Mouse (Mus musculus): ENCODE measurements around the gene Glrx3. TPM values are rescaled to one million over a fixed set of nuclear protein-coding genes. Genes with fewer than 3 reads are reported as not detected.

The Glrx3 gene
- 110 and 113 TPM in 2 replicates for polyA plus RNA-seq (2015; fragmentation: Nextera tagmentation; extraction: Ambion mirVana)

GRCm38 (mm10) chr7:137437440-137438178, at the start of gene Glrx3:
Glrx3 (plus strand) TSS chr7:137437614.
- peak; percentile 98 for DNase-seq (ENCODE audit: low spot score)
- Histone ChIP-seq H3K4me1 (ENCODE audit: insufficient read depth, low read depth, low read length) (0 out of 2 replicates have a peak, but pooled peaks cover 8% of the 10 kb centered on the region), H3K4me3 (ENCODE audit: low read depth, low read length) (peak within 1 kb of the TSS; percentile 87), H3K4me2 (replicated peaks; ENCODE audit: low read depth, low read length) (peak within 1 kb of the TSS; percentile 89), H3K9me3 (ENCODE audit: low read length) (no peaks in the 10 kb centered on the region), H3K36me3 (ENCODE audit: insufficient read depth, low read length) (no peaks in the 10 kb centered on the region), H3K27me3 (replicated peaks; ENCODE audit: insufficient read depth, low read length) (no peaks in the 10 kb centered on the region), H3K9ac (replicated peaks; ENCODE audit: low read depth) (peak within 1 kb of the TSS; percentile 76), H3K27ac (ENCODE audit: low read length) (peak within 1 kb of the TSS; percentile 77)
- under 1% methylated on average over 59 of the region's 69 CpGs for WGBS
- ATAC-seq: peak; percentile 99
- TF ChIP-seq CTCF (IDR thresholded peaks at IDR 0.05): peak; percentile 18; the same call in 1 of the 2 replicates
- TF ChIP-seq EP300 (IDR thresholded peaks at IDR 0.05): no peak

GRCm38 (mm10) chr7:137387863-137388262, 49.6 kb upstream of the Glrx3 start:
- Histone ChIP-seq H3K4me2 (replicated peaks; ENCODE audit: low read depth, low read length) (no peak overlapping the region), H3K9me3 (ENCODE audit: low read length) (no peaks in the 10 kb centered on the region), H3K4me3 (ENCODE audit: low read depth, low read length) (no peak overlapping the region), H3K27ac (ENCODE audit: low read length) (no peak overlapping the region), H3K27me3 (replicated peaks; ENCODE audit: insufficient read depth, low read length) (no peaks in the 10 kb centered on the region), H3K36me3 (ENCODE audit: insufficient read depth, low read length) (no peaks in the 10 kb centered on the region), H3K4me1 (ENCODE audit: insufficient read depth, low read depth, low read length) (no peaks in the 10 kb centered on the region), H3K9ac (replicated peaks; ENCODE audit: low read depth) (no peak overlapping the region)
- TF ChIP-seq EP300 (IDR thresholded peaks at IDR 0.05) (no peak), CTCF (IDR thresholded peaks at IDR 0.05) (no peak)
- DNase-seq (ENCODE audit: low spot score) (no peak), ATAC-seq (no peak)
- 92% methylated on average over 5 of the region's 5 CpGs for WGBS

- Histone ChIP-seq H3K36me3 (ENCODE audit: insufficient read depth, low read length) (no peaks in the 10 kb centered on the region), H3K4me2 (replicated peaks; ENCODE audit: low read depth, low read length) (no peak overlapping the region), H3K4me1 (ENCODE audit: insufficient read depth, low read depth, low read length) (no peaks in the 10 kb centered on the region), H3K9me3 (ENCODE audit: low read length) (no peaks in the 10 kb centered on the region), H3K27me3 (replicated peaks; ENCODE audit: insufficient read depth, low read length) (no peaks in the 10 kb centered on the region), H3K9ac (replicated peaks; ENCODE audit: low read depth) (no peak overlapping the region), H3K4me3 (ENCODE audit: low read depth, low read length) (no peak overlapping the region), H3K27ac (ENCODE audit: low read length) (no peak overlapping the region)
- peak; percentile 71 for DNase-seq (ENCODE audit: low spot score)
- 51% methylated on average over 4 of the region's 4 CpGs for WGBS
- TF ChIP-seq EP300 (IDR thresholded peaks at IDR 0.05): no peak
- TF ChIP-seq CTCF (IDR thresholded peaks at IDR 0.05): no peak
- peak; percentile 76 for ATAC-seq
These were observed 42.0 kb upstream of the Glrx3 start for GRCm38 (mm10) chr7:137395421-137395820.

- ATAC-seq: no peak
- no peaks in the 10 kb centered on the region for H3K27me3 ChIP-seq (replicated peaks; ENCODE audit: insufficient read depth, low read length)
- no peak for DNase-seq (ENCODE audit: low spot score)
These were observed 40.0 kb upstream of the Glrx3 start for GRCm38 (mm10) chr7:137397361-137397910.

GRCm38 (mm10) chr7:137398973-137399372, 38.4 kb upstream of the Glrx3 start:
- peak; percentile 88 for ATAC-seq
- WGBS: 71% methylated on average over 4 of the region's 4 CpGs
- no peaks in the 10 kb centered on the region for H3K36me3 ChIP-seq (ENCODE audit: insufficient read depth, low read length)

More at GRCm38 (mm10) chr7:137397361-137397910, 40.0 kb upstream of the Glrx3 start:
- Histone ChIP-seq H3K36me3 (ENCODE audit: insufficient read depth, low read length) (no peaks in the 10 kb centered on the region), H3K27ac (ENCODE audit: low read length) (no peak overlapping the region), H3K9me3 (ENCODE audit: low read length) (no peaks in the 10 kb centered on the region), H3K4me2 (replicated peaks; ENCODE audit: low read depth, low read length) (no peak overlapping the region), H3K4me3 (ENCODE audit: low read depth, low read length) (no peak overlapping the region), H3K4me1 (ENCODE audit: insufficient read depth, low read depth, low read length) (no peaks in the 10 kb centered on the region), H3K9ac (replicated peaks; ENCODE audit: low read depth) (no peak overlapping the region)
- 83% methylated on average over 8 of the region's 8 CpGs for WGBS
- TF ChIP-seq EP300 (IDR thresholded peaks at IDR 0.05) (no peak), CTCF (IDR thresholded peaks at IDR 0.05) (no peak)

GRCm38 (mm10) chr7:137404146-137404545, 33.3 kb upstream of the Glrx3 start:
- TF ChIP-seq EP300 (IDR thresholded peaks at IDR 0.05) (no peak), CTCF (IDR thresholded peaks at IDR 0.05) (no peak)
- Histone ChIP-seq H3K27me3 (replicated peaks; ENCODE audit: insufficient read depth, low read length) (no peaks in the 10 kb centered on the region), H3K4me1 (ENCODE audit: insufficient read depth, low read depth, low read length) (no peaks in the 10 kb centered on the region), H3K36me3 (ENCODE audit: insufficient read depth, low read length) (no peaks in the 10 kb centered on the region), H3K9me3 (ENCODE audit: low read length) (no peaks in the 10 kb centered on the region), H3K27ac (ENCODE audit: low read length) (no peak overlapping the region), H3K4me3 (ENCODE audit: low read depth, low read length) (no peak overlapping the region), H3K9ac (replicated peaks; ENCODE audit: low read depth) (no peak overlapping the region), H3K4me2 (replicated peaks; ENCODE audit: low read depth, low read length) (no peak overlapping the region)
- DNase-seq (ENCODE audit: low spot score): no peak
- whole genome bisulfite sequencing: 82% methylated on average over 2 of the region's 2 CpGs
- ATAC-seq: no peak

More at GRCm38 (mm10) chr7:137398973-137399372, 38.4 kb upstream of the Glrx3 start:
- peak; percentile 84 for TF ChIP-seq EP300 (IDR thresholded peaks at IDR 0.05)
- no peak for TF ChIP-seq CTCF (IDR thresholded peaks at IDR 0.05)
- no peak overlapping the region for H3K4me2 ChIP-seq (replicated peaks; ENCODE audit: low read depth, low read length)
- no peaks in the 10 kb centered on the region for H3K27me3 ChIP-seq (replicated peaks; ENCODE audit: insufficient read depth, low read length)
- no peak overlapping the region for H3K4me3 ChIP-seq (ENCODE audit: low read depth, low read length)
- no peak overlapping the region for H3K27ac ChIP-seq (ENCODE audit: low read length)
- H3K4me1 ChIP-seq (ENCODE audit: insufficient read depth, low read depth, low read length): no peaks in the 10 kb centered on the region
- H3K9ac ChIP-seq (replicated peaks; ENCODE audit: low read depth): no peak overlapping the region
- H3K9me3 ChIP-seq (ENCODE audit: low read length): no peaks in the 10 kb centered on the region
- DNase-seq (ENCODE audit: low spot score): peak; percentile 68

All from lung, postnatal 0 days (tissue).